Mouse (Mus musculus): ENCODE data around the gene Otof.

The Otof gene

GRCm38 (mm10) chr5:30341601-30342365 is 119.9 kb downstream of the Otof start:
- DNase-seq (ENCODE audit: low spot score in 2 of 2) = no peak

GRCm38 (mm10) chr5:30340815-30341214 is 120.9 kb downstream of the Otof start:
- DNase-seq (ENCODE audit: low spot score in 2 of 2) = no peak

All from cerebellum, postnatal 4 days (tissue).